Mouse (Mus musculus) spleen, adult 2 months (tissue): ENCODE data around the gene Elf2. TPM values are rescaled to one million over a fixed set of nuclear protein-coding genes. Genes with fewer than 3 reads are reported as not detected.

Experiments used
- DNase-seq, 2 experiments: peaks; one replicate each; pipeline versions ENCODE4 v3.0.0 to v3.0.0-alpha.2; 2012 to 2021; ENCODE audit warnings: low spot score in 2 of 2, low read depth in 1 of 2
- H3K27ac ChIP-seq: fragments of 200-500 bp; 2 replicates; pipeline ENCODE4 v1.5.1; 2012; ENCODE audit warnings: low read length, inconsistent platforms; ENCODE audit not compliant: insufficient read depth
- H3K27me3 ChIP-seq: fragments of 200-500 bp; 2 replicates; pipeline ENCODE4 v1.6.1; 2012; ENCODE audit warnings: mild to moderate bottlenecking, moderate library complexity, low read length, inconsistent platforms; ENCODE audit not compliant: control insufficient read depth, insufficient read depth
- H3K36me3 ChIP-seq: fragments of 200-500 bp; 2 replicates; pipeline ENCODE4 v1.6.1; 2012; ENCODE audit warnings: mild to moderate bottlenecking, low read length, inconsistent platforms; ENCODE audit not compliant: control insufficient read depth, insufficient read depth
- H3K4me1 ChIP-seq: fragments of 200-500 bp; 2 replicates; pipeline ENCODE4 v1.6.1; 2011; ENCODE audit warnings: inconsistent platforms; ENCODE audit not compliant: control insufficient read depth, insufficient read depth, insufficient read length
- H3K4me3 ChIP-seq: fragments of 200-500 bp; 2 replicates; pipeline ENCODE4 v1.5.1; 2011; ENCODE audit warnings: mild to moderate bottlenecking, inconsistent platforms; ENCODE audit not compliant: insufficient read depth, insufficient read length; ENCODE audit errors: extremely low read depth
- CTCF ChIP-seq: fragments of 200-500 bp; IDR thresholded peaks from 2 replicates; pipeline ENCODE4 v1.5.1; 2011; ENCODE audit warnings: mild to moderate bottlenecking, inconsistent platforms; ENCODE audit not compliant: insufficient read depth, insufficient read length, insufficient replicate concordance; ENCODE audit errors: extremely low read depth
- POLR2A ChIP-seq: fragments of 200-500 bp; IDR thresholded peaks from 2 replicates; pipeline ENCODE4 v1.6.1; 2011; ENCODE audit warnings: low read depth, low read length, inconsistent platforms
- WGBS: fragments of 180-500 bp; shearing (Covaris S2); methylation state at CpG from one replicate; pipeline ENCODE4 v1.1.7; 2018; 5-methylcytosine and 5-hydroxymethylcytosine counted together
- polyA plus RNA-seq: library from polyadenylated mRNA; depleted of rRNA; stranded (reverse); fragments of >200 nt; gene quantifications from 2 replicates; pipeline ENCODE4 v1.2.3, GENCODE M21; 2012; rRNA removed

Gene Elf2
- polyA plus RNA-seq, result 36.6 and 45.7 TPM in 2 replicates

- TF ChIP-seq POLR2A (peak; percentile 6), CTCF (no peak)
- WGBS, result under 1% methylated on average over 76 of the region's 87 CpGs
- peak within 1 kb of the TSS; percentile 96 for H3K4me3 ChIP-seq
- H3K27ac ChIP-seq, result peak within 1 kb of the TSS; percentile 96
- no peaks in the 10 kb centered on the region for H3K36me3 ChIP-seq
- H3K4me1 ChIP-seq, result no peaks in the 10 kb centered on the region; the same call in 1 of the 2 replicates
- peak in 1 of 2 experiments; percentile 81 for DNase-seq
- H3K27me3 ChIP-seq, result no peaks in the 10 kb centered on the region
Measured at GRCm38 (mm10) chr3:51340552-51341267, at the start of gene Elf2. Gene Elf2, minus strand, starts transcription at chr3:51340663.

DNA sequence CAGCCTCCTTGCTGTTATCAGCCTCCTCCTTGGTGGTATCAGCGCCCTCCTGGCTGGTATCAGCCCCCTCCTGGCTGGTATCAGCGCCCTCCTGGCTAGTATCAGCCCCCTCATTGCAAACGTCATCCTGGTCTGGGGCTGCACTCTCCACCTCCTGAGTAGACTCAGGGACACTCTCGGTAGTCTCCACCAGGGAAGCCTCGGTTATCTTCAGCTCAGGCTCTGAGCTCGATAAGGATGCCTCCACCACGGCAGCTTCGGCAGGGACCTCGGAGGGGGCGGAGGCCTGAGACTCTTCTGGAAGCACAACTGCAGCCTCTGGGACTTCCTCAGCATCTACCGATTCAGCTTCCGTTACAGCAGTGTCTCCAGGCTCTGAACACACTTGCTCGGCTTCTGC, 48.4 kb upstream of the Elf2 start:
- H3K36me3 ChIP-seq, result no peaks in the 10 kb centered on the region
- H3K4me3 ChIP-seq, result peak overlapping the region; percentile 9; the same call in 1 of the 2 replicates
- no peak for TF ChIP-seq POLR2A
- peaks cover 3% of the 10 kb centered on the region for H3K4me1 ChIP-seq
- 7% methylated on average over 13 of the region's 13 CpGs for WGBS
- H3K27ac ChIP-seq, result no peak overlapping the region
- DNase-seq, result no peak
- H3K27me3 ChIP-seq, result no peaks in the 10 kb centered on the region

- DNase-seq, result no peak
- WGBS, result 89% methylated on average over 8 of the region's 8 CpGs
- H3K36me3 ChIP-seq, result no peaks in the 10 kb centered on the region
- TF ChIP-seq POLR2A (no peak), CTCF (no peak)
- no peaks in the 10 kb centered on the region for H3K27me3 ChIP-seq
- H3K4me1 ChIP-seq, result peaks cover 3% of the 10 kb centered on the region
- no peak overlapping the region for H3K27ac ChIP-seq
- H3K4me3 ChIP-seq, result no peak overlapping the region
Measured at GRCm38 (mm10) chr3:51387868-51388381, 47.5 kb upstream of the Elf2 start.

- 82% methylated on average over 3 of the region's 3 CpGs for WGBS
- Histone ChIP-seq H3K4me3 (no peak overlapping the region), H3K27me3 (no peaks in the 10 kb centered on the region), H3K4me1 (peaks cover 3% of the 10 kb centered on the region), H3K27ac (no peak overlapping the region), H3K36me3 (no peaks in the 10 kb centered on the region)
- TF ChIP-seq POLR2A (no peak), CTCF (no peak)
- no peak for DNase-seq
Measured at GRCm38 (mm10) chr3:51387134-51387451, 46.6 kb upstream of the Elf2 start.

DNA sequence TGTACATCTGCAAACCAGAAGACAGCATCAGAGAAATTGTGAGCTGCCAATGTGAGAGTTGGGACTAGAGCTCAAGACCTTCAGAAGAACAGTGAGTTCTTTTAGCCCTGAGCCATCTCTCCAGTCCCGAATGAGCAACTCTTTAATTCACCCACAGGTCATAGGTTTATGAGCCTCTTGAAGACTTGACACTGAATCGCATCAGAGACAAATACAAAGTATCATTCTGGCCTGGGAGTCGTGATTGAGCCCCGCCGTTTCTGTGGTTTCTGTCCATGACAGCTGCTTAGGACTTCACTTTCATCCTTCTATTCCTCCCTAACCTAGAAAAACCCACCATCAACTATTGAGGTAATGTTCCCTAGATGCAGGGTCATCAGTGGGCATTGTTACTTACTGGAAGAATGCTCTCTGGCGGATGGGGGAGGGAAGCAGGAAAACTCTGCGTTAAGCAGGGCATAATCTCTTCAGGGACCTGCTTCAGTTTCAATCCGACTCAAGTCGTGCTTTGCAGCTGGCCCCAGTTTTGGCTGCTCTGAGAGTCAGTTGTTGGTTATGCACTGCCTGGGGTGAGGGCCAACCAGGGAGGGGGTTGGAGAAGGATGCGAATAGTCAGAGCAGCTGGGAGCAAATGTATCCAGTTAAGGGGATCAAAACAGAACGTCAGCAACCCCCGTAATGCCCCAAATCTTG, 46.1 kb upstream of the Elf2 start:
- Histone ChIP-seq H3K36me3 (no peaks in the 10 kb centered on the region), H3K4me3 (no peak overlapping the region), H3K4me1 (peaks cover 3% of the 10 kb centered on the region), H3K27ac (no peak overlapping the region), H3K27me3 (no peaks in the 10 kb centered on the region)
- TF ChIP-seq POLR2A, result no peak
- 76% methylated on average over 12 of the region's 12 CpGs for WGBS
- DNase-seq, result no peak

DNA sequence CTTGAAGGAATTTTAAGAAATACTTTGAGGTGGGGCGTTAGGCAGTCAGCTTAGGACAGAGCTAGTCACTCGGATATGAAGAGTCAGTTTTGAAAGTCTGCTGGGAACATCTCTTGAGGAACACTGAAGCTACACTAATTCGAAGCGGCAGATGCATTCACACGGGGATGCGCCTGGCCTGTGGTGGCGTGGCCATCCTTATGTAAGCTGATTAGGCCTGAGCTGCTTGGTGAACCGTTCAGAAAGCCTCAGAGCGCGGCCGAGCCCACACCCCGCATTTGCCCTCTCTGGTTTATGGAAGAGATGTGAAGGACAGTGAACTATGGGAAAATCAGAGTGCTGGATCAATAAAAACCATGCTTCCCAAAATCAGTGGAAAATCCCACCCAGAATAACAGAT, 42.9 kb upstream of the Elf2 start:
- TF ChIP-seq POLR2A (no peak), CTCF (no peak)
- WGBS, result 87% methylated on average over 12 of the region's 12 CpGs

DNA sequence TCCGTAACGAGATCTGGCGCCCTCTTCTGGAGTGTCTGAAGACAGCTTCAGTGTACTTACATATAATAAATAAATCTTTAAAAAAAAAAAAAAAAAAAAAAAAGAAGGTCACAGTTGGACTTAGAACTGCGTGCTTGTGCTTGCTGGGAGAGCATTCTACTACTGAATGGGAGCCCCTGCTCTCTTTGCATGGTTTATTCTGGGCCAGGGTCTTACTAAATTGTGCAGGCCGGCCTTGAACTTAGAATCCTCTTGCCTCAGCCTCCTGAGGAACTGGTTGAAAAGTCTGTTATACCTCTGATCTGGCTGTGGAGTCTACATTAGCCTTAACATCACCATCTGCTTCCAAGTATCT, 40.2 kb upstream of the Elf2 start:
- DNase-seq, result no peak
- Histone ChIP-seq H3K36me3 (no peaks in the 10 kb centered on the region), H3K4me1 (no peaks in the 10 kb centered on the region; the same call in 1 of the 2 replicates), H3K4me3 (no peak overlapping the region), H3K27me3 (no peaks in the 10 kb centered on the region), H3K27ac (no peak overlapping the region)
- no peak for TF ChIP-seq CTCF
- TF ChIP-seq POLR2A, result no peak
- 57% methylated on average over 3 of the region's 5 CpGs for WGBS

More for the DNA sequence above, 42.9 kb upstream of the Elf2 start:
- Histone ChIP-seq H3K36me3 (no peaks in the 10 kb centered on the region), H3K4me1 (no peaks in the 10 kb centered on the region; the same call in 1 of the 2 replicates), H3K27me3 (no peaks in the 10 kb centered on the region), H3K27ac (no peak overlapping the region), H3K4me3 (no peak overlapping the region)
- no peak for DNase-seq
